Mouse (Mus musculus): ENCODE measurements around the gene Hoxb8. TPM values are rescaled to one million over a fixed set of nuclear protein-coding genes. Genes with fewer than 3 reads are reported as not detected.
A peak's percentile ranks its signal among the peaks of the same experiment; 100 is the strongest.

The Hoxb8 gene
- 0.48 TPM in 1 of 2 replicates, not detected in the other for polyA plus RNA-seq (2011; ENCODE audit: insufficient read depth, insufficient read length, low read depth, missing spikeins)

DNA sequence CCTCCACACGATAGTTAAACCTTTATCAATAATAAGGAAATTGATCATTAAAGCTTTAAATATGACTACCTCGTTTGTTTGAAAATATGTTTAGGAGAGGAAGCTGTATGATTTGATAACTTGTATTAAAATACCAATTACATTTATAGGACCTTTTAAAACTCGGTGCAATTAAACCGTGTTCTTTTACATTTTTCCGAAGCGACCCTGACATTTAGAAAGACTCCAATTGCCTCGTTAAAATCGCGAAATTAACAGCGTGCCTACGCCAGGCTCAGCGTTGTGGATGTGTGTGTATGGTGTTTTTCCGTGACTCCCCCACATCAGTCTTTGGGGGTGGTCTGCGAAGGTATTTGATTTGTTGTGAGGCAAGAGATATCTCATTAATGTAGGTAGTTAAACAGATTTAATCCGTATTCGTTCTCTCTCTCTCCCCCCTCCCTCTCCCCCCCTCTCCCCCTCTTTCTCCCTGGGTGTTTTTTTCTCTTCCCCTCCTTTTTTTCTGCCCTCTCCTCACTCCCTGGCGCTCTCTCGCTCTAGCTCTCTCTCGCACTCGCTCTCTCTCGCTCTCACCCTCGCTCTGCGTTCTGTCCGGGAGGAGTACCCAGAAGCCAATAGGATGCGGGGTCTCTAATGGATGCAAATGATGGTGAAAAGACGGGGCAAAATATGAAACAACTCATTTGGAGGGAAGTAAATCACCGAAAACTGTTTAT is at the start of gene Hoxb8:
Gene Hoxb8, plus strand, starts transcription at position 51 of the 716 bp plus-strand sequence.
- H3K27me3 ChIP-seq (ENCODE audit: control insufficient read depth, insufficient read depth, low read length, poor library complexity, severe bottlenecking) = peaks cover 56% of the 10 kb centered on the region
- no peak within 1 kb of the TSS for H3K27ac ChIP-seq (ENCODE audit: insufficient read depth, low read length)
- H3K36me3 ChIP-seq (ENCODE audit: control insufficient read depth, insufficient read depth, low read length, poor library complexity, severe bottlenecking) = no peaks in the 10 kb centered on the region
- no peak within 1 kb of the TSS for H3K4me3 ChIP-seq (ENCODE audit: low read depth, low read length)
- no peak within 1 kb of the TSS for H3K9ac ChIP-seq (ENCODE audit: low read depth, poor library complexity, severe bottlenecking)
- TF ChIP-seq CTCF (IDR thresholded peaks at IDR 0.05; ENCODE audit: low read depth, low read length) (no peak), EP300 (IDR thresholded peaks at IDR 0.05; ENCODE audit: insufficient read depth, low read depth, low read length) (no peak), POLR2A (IDR thresholded peaks at IDR 0.05; ENCODE audit: insufficient read depth, low read length) (no peak)
- H3K9me3 ChIP-seq (replicated peaks; ENCODE audit: control insufficient read depth, insufficient read depth, low read length, poor library complexity, severe bottlenecking) = no peaks in the 10 kb centered on the region
- H3K4me1 ChIP-seq (ENCODE audit: control insufficient read depth, insufficient read depth, low read length) = no peaks in the 10 kb centered on the region

DNA sequence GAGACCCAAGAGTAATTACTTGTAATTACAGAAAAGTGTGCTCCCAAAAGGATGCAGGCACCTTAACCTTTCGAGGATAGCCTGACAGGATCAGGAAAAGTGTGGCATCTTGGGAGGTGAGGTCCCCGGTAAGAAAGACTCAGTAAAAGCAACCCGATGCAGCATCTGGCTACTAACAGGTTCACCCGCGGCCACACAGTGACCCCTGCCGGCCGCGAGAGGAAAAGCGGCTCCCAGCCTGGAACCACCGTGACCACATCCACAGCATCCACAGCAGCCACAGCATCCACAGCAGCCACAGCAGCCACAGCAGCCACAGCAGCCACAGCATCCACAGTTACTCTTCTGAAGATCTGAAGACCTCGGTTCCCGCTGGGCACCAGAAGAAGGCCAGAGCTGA is 46.8 kb upstream of the Hoxb8 start:
- Histone ChIP-seq H3K9me3 (replicated peaks; ENCODE audit: control insufficient read depth, insufficient read depth, low read length, poor library complexity, severe bottlenecking) (no peaks in the 10 kb centered on the region), H3K36me3 (ENCODE audit: control insufficient read depth, insufficient read depth, low read length, poor library complexity, severe bottlenecking) (no peaks in the 10 kb centered on the region), H3K27ac (ENCODE audit: insufficient read depth, low read length) (no peak overlapping the region), H3K4me1 (ENCODE audit: control insufficient read depth, insufficient read depth, low read length) (no peaks in the 10 kb centered on the region), H3K27me3 (ENCODE audit: control insufficient read depth, insufficient read depth, low read length, poor library complexity, severe bottlenecking) (no peaks in the 10 kb centered on the region; the same call in 1 of the 2 replicates), H3K9ac (ENCODE audit: low read depth, poor library complexity, severe bottlenecking) (no peak overlapping the region), H3K4me3 (ENCODE audit: low read depth, low read length) (no peak overlapping the region)
- TF ChIP-seq POLR2A (IDR thresholded peaks at IDR 0.05; ENCODE audit: insufficient read depth, low read length) (no peak), CTCF (IDR thresholded peaks at IDR 0.05; ENCODE audit: low read depth, low read length) (peak; percentile 83), EP300 (IDR thresholded peaks at IDR 0.05; ENCODE audit: insufficient read depth, low read depth, low read length) (no peak)

- Histone ChIP-seq H3K27me3 (ENCODE audit: control insufficient read depth, insufficient read depth, low read length, poor library complexity, severe bottlenecking) (no peaks in the 10 kb centered on the region), H3K4me1 (ENCODE audit: control insufficient read depth, insufficient read depth, low read length) (no peaks in the 10 kb centered on the region), H3K36me3 (ENCODE audit: control insufficient read depth, insufficient read depth, low read length, poor library complexity, severe bottlenecking) (no peaks in the 10 kb centered on the region), H3K27ac (ENCODE audit: insufficient read depth, low read length) (no peak overlapping the region), H3K4me3 (ENCODE audit: low read depth, low read length) (no peak overlapping the region), H3K9ac (ENCODE audit: low read depth, poor library complexity, severe bottlenecking) (no peak overlapping the region), H3K9me3 (replicated peaks; ENCODE audit: control insufficient read depth, insufficient read depth, low read length, poor library complexity, severe bottlenecking) (no peaks in the 10 kb centered on the region)
- TF ChIP-seq POLR2A (IDR thresholded peaks at IDR 0.05; ENCODE audit: insufficient read depth, low read length) (no peak), CTCF (IDR thresholded peaks at IDR 0.05; ENCODE audit: low read depth, low read length) (peak; percentile 91)
Measured at GRCm38 (mm10) chr11:96240211-96240610, 41.5 kb upstream of the Hoxb8 start.

GRCm38 (mm10) chr11:96250901-96251300 is 30.8 kb upstream of the Hoxb8 start:
- TF ChIP-seq CTCF (IDR thresholded peaks at IDR 0.05; ENCODE audit: low read depth, low read length) = no peak
- TF ChIP-seq EP300 (IDR thresholded peaks at IDR 0.05; ENCODE audit: insufficient read depth, low read depth, low read length) = peak; percentile 79; the same call in 1 of the 2 replicates
- H3K4me3 ChIP-seq (ENCODE audit: low read depth, low read length) = peak overlapping the region; percentile 43
- no peaks in the 10 kb centered on the region for H3K36me3 ChIP-seq (ENCODE audit: control insufficient read depth, insufficient read depth, low read length, poor library complexity, severe bottlenecking)
- H3K9ac ChIP-seq (ENCODE audit: low read depth, poor library complexity, severe bottlenecking) = peak overlapping the region; percentile 80
- no peaks in the 10 kb centered on the region for H3K9me3 ChIP-seq (replicated peaks; ENCODE audit: control insufficient read depth, insufficient read depth, low read length, poor library complexity, severe bottlenecking)
- peak overlapping the region; percentile 58 for H3K27ac ChIP-seq (ENCODE audit: insufficient read depth, low read length)
- H3K4me1 ChIP-seq (ENCODE audit: control insufficient read depth, insufficient read depth, low read length) = peaks cover 3% of the 10 kb centered on the region
- peaks cover 13% of the 10 kb centered on the region for H3K27me3 ChIP-seq (ENCODE audit: control insufficient read depth, insufficient read depth, low read length, poor library complexity, severe bottlenecking)

DNA sequence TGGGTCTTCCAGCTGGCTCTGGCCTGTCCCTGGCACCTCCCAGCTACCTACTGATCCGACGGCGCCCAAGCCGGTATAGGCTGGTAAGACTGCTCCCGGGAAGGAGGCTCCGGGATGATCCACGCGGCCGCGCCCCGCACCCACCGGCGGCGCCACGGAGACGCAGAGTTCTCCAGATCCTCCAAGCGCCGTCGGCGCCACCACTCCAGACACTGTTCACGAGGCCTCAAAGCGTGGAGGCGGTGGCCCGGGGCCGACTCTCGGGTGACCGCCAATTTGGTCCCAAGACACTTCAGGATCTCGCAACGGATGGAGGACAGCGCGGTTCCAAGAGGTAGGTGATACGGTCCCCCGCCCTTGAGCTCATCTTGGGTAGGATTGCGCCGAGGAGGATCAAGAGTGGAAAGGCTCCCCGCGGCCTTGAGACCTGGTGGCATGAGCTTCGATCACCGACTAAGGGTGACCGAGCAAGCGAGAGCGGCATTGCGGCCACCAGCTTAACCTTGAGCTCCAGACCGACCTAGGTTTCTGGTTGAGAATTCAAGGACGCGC is 30.1 kb upstream of the Hoxb8 start:
- H3K4me1 ChIP-seq (ENCODE audit: control insufficient read depth, insufficient read depth, low read length) = peaks cover 3% of the 10 kb centered on the region
- H3K9ac ChIP-seq (ENCODE audit: low read depth, poor library complexity, severe bottlenecking) = peak overlapping the region; percentile 80
- no peak overlapping the region for H3K27ac ChIP-seq (ENCODE audit: insufficient read depth, low read length)
- peaks cover 13% of the 10 kb centered on the region for H3K27me3 ChIP-seq (ENCODE audit: control insufficient read depth, insufficient read depth, low read length, poor library complexity, severe bottlenecking)
- peak overlapping the region; percentile 46 for H3K4me3 ChIP-seq (ENCODE audit: low read depth, low read length)
- no peaks in the 10 kb centered on the region for H3K9me3 ChIP-seq (replicated peaks; ENCODE audit: control insufficient read depth, insufficient read depth, low read length, poor library complexity, severe bottlenecking)
- TF ChIP-seq EP300 (IDR thresholded peaks at IDR 0.05; ENCODE audit: insufficient read depth, low read depth, low read length) (no peak), CTCF (IDR thresholded peaks at IDR 0.05; ENCODE audit: low read depth, low read length) (no peak), POLR2A (IDR thresholded peaks at IDR 0.05; ENCODE audit: insufficient read depth, low read length) (no peak)
- H3K36me3 ChIP-seq (ENCODE audit: control insufficient read depth, insufficient read depth, low read length, poor library complexity, severe bottlenecking) = 0 out of 2 replicates have a peak, but pooled peaks cover 1% of the 10 kb centered on the region

DNA sequence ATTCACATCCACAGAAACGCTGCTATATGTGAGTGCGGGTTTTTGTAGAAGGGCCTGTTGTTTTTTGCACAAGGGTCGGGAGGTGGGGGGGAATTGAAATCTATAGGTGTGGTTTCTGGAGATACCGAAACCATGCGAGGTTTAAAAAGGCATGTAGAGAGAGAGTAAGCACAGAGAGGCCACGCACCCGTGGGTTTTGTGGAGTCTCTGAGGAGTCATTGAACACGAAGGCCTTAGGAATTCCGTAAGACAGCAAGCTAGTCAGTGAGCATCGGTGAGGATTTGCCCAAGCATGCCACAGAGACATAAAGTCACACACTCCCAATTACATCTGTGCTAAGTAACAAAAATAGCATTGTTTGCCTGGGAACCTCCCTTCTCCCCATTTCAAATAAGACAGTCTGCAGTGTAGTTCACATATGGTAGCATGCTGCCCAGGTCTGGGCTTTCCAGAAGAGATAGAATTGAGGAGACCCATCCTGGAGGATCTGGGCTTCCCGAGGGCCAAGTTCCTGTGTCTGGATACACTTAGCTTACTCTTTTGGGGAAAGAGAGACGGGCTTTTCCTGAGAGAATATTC is 29.1 kb upstream of the Hoxb8 start:
- peaks cover 13% of the 10 kb centered on the region for H3K27me3 ChIP-seq (ENCODE audit: control insufficient read depth, insufficient read depth, low read length, poor library complexity, severe bottlenecking)
- TF ChIP-seq CTCF (IDR thresholded peaks at IDR 0.05; ENCODE audit: low read depth, low read length) (no peak), POLR2A (IDR thresholded peaks at IDR 0.05; ENCODE audit: insufficient read depth, low read length) (no peak), EP300 (IDR thresholded peaks at IDR 0.05; ENCODE audit: insufficient read depth, low read depth, low read length) (no peak)

More for the DNA sequence above, 29.1 kb upstream of the Hoxb8 start:
- H3K27ac ChIP-seq (ENCODE audit: insufficient read depth, low read length) = no peak overlapping the region
- no peaks in the 10 kb centered on the region for H3K9me3 ChIP-seq (replicated peaks; ENCODE audit: control insufficient read depth, insufficient read depth, low read length, poor library complexity, severe bottlenecking)
- H3K36me3 ChIP-seq (ENCODE audit: control insufficient read depth, insufficient read depth, low read length, poor library complexity, severe bottlenecking) = 0 out of 2 replicates have a peak, but pooled peaks cover 3% of the 10 kb centered on the region
- H3K9ac ChIP-seq (ENCODE audit: low read depth, poor library complexity, severe bottlenecking) = peak overlapping the region; percentile 80
- H3K4me1 ChIP-seq (ENCODE audit: control insufficient read depth, insufficient read depth, low read length) = peaks cover 3% of the 10 kb centered on the region
- H3K4me3 ChIP-seq (ENCODE audit: low read depth, low read length) = no peak overlapping the region
